Mouse (Mus musculus) heart, postnatal 4 days (tissue): ENCODE results near the gene Olfr608. TPM values are rescaled to one million over a fixed set of nuclear protein-coding genes. Genes with fewer than 3 reads are reported as not detected.
"Not testable (repeated sequence)": the region's sequence is repeated elsewhere in the genome, so short reads cannot be mapped to it uniquely, and the experiment has no call there.

Experiments used
- DNase-seq: peaks from one replicate; pipeline ENCODE4 v3.0.0; 2021
- total RNA-seq, 2 experiments: library from RNA; stranded (reverse); gene quantifications; 2 replicates each; pipeline ENCODE4 v1.2.3; 2021

Gene Olfr608
- total RNA-seq: 1 to 10 TPM; 3.8 to 4.1 TPM

- no peak for DNase-seq
Measured at GRCm38 (mm10) chr7:103469577-103469976, at the start of gene Olfr608. Olfr608 (plus strand) TSS chr7:103469877.

DNA sequence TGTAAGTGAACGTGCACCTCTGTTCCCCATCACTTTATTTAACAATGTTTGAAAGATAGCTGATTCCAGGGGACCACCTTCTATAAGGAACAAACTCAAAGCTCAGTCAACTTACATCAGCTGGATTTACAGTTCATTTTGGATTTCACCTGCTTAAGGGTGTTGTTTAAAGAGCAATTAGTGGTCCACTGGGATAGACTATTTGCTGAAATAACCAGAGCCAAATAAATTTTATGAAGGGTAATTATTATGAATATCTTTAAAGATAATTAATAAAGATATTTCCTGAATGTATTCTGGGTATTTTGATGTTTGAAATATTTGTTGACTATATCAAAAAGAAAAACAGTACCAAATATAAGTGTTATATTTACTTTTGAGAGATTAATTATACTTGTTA is 24.3 kb upstream of the Olfr608 start, which contains the start of gene Olfr605:
Gene Olfr605, minus strand, starts transcription at position 101 of the 400 bp plus-strand sequence.
- DNase-seq: no peak

DNA sequence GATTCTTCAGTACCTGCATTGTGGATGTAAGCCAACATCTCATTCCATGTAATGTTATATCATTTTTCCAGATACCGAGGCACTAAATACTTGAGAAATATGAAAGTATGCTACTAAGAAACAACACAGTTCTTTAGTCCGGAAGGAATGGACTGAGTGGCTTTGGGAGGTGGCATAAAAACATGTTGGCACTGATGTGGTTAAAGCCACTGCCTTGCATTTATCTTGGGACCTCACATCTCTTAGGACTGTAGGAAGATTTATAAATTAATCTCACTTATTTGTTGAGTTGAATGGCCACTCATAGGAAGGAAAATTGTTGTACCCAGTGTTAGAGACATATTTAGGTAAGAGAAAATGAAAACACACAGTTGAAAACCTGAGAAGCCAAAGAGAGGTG is 20.9 kb upstream of the Olfr608 start, which contains the start of gene Olfr606:
Gene Olfr606, plus strand, starts transcription at position 301 of the 400 bp plus-strand sequence.
- no peak for DNase-seq

- DNase-seq: peak; percentile 25
Measured at GRCm38 (mm10) chr7:103460590-103460989, 9.1 kb upstream of the Olfr608 start.

DNA sequence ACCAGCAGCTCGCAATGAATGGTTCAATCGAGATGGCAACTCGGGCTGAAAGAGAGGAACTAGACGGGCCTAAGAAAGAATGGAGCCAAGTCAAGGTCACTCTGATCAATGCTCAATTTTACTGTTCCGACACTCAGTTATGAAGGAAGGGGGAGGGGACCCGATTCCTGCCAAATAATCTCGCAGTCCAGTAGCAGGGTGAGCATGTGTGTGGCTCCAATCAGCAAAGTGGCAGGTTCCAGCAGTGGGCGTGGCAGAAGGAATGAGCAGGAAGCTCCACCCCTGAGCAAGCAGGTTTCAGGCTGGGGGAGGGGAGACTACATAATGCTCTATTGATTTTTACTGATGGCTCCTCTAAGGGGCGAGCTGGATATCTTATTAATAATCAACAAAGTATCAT is 7.4 kb downstream of the Olfr608 start:
- not testable (repeated sequence) for DNase-seq

DNA sequence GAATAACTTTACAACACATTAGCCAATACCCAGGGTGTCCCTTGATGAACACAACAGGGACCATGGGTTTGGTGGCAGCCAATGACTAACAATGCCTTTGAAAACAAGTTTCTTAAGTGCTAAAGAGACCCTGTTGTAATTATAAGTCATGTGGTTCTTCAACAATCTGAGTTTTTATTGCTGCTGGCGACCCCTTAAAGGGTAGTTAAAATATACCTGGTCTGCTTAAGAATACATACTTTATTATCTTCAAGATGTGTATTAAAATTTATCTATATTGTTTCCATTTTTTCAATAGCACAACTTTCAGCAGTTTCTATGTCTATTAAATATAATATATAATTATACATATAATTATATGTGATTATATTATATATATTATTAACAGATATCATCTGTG is 28.3 kb downstream of the Olfr608 start, which contains the start of gene Olfr609:
Gene Olfr609, minus strand, starts transcription at position 101 of the 400 bp plus-strand sequence.
- DNase-seq: no peak

- no peak for DNase-seq
Measured at GRCm38 (mm10) chr7:103512022-103512421, 42.3 kb downstream of the Olfr608 start, which contains the start of gene Olfr610. Olfr610 (minus strand) TSS chr7:103512122.

DNA sequence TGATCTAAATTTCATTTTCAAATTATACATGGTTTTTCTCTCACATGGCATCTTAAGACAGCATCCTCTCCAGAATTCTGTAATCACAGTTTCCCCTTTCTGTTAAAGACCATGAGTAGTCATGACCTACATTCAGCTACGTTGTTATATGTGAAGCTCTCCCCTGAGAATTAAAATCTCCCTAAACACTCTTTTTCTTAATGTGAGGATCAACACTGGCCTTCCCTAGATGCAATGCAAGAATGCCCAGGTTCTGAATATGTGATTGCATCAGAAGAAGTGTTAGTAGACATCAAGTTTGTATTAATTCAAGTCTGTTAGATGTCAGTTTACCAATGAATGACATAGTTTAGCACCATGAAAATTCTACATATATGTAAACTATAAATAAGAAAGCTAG is 51.1 kb downstream of the Olfr608 start, which contains the start of gene Olfr611:
Gene Olfr611, minus strand, starts transcription at position 101 of the 400 bp plus-strand sequence.
- DNase-seq: not testable (repeated sequence)

Other genes with a start within 250 kb of the Olfr608 start
- gene Usp17ld, start 217.4 kb upstream of the Olfr608 start, total RNA-seq: not detected
- gene Olfr596, start 164.2 kb upstream of the Olfr608 start, total RNA-seq: not detected
- not detected for gene Olfr597, start 153.6 kb upstream of the Olfr608 start, total RNA-seq
- not detected for gene Olfr598, start 146.3 kb upstream of the Olfr608 start, total RNA-seq
- gene Olfr599, start 134.0 kb upstream of the Olfr608 start, total RNA-seq: not detected
- not detected for gene Olfr600, start 120.2 kb upstream of the Olfr608 start, total RNA-seq
- gene Olfr601, start 107.2 kb upstream of the Olfr608 start, total RNA-seq: not detected
- not detected for gene Olfr603, start 83.7 kb upstream of the Olfr608 start, total RNA-seq
- under 1 TPM in 1 of 2 experiments, not detected in 1; 0.21 TPM for gene Usp17lc, start 54.8 kb upstream of the Olfr608 start, total RNA-seq
- gene Olfr605, start 24.4 kb upstream of the Olfr608 start, total RNA-seq: not detected
- not detected for gene Olfr606, start 20.8 kb upstream of the Olfr608 start, total RNA-seq
- not detected for gene Olfr607, start 5.7 kb upstream of the Olfr608 start, total RNA-seq
- gene Olfr609, start 28.2 kb downstream of the Olfr608 start, total RNA-seq: not detected
- gene Olfr610, start 42.2 kb downstream of the Olfr608 start, total RNA-seq: not detected
- not detected for gene Olfr611, start 51.0 kb downstream of the Olfr608 start, total RNA-seq
- gene Olfr612, start 72.8 kb downstream of the Olfr608 start, total RNA-seq: not detected
- gene Olfr613, start 78.2 kb downstream of the Olfr608 start, total RNA-seq: not detected
- gene Olfr615, start 86.2 kb downstream of the Olfr608 start, total RNA-seq: not detected
- not detected for gene Olfr616, start 99.3 kb downstream of the Olfr608 start, total RNA-seq
- not detected for gene Olfr617, start 103.2 kb downstream of the Olfr608 start, total RNA-seq
- not detected for gene Olfr618, start 120.2 kb downstream of the Olfr608 start, total RNA-seq
- gene Olfr619, start 130.7 kb downstream of the Olfr608 start, total RNA-seq: not detected
- gene Olfr620, start 142.7 kb downstream of the Olfr608 start, total RNA-seq: not detected
- not detected for gene Olfr622, start 172.8 kb downstream of the Olfr608 start, total RNA-seq
- not detected for gene Olfr623, start 193.8 kb downstream of the Olfr608 start, total RNA-seq
- gene Olfr624, start 201.3 kb downstream of the Olfr608 start, total RNA-seq: not detected
- gene Olfr625-ps1, start 212.8 kb downstream of the Olfr608 start, total RNA-seq: not detected
- gene Olfr243, start 244.8 kb downstream of the Olfr608 start, total RNA-seq: not detected